Mouse (Mus musculus): ENCODE results near the gene Mrpl12.

The Mrpl12 gene

DNA sequence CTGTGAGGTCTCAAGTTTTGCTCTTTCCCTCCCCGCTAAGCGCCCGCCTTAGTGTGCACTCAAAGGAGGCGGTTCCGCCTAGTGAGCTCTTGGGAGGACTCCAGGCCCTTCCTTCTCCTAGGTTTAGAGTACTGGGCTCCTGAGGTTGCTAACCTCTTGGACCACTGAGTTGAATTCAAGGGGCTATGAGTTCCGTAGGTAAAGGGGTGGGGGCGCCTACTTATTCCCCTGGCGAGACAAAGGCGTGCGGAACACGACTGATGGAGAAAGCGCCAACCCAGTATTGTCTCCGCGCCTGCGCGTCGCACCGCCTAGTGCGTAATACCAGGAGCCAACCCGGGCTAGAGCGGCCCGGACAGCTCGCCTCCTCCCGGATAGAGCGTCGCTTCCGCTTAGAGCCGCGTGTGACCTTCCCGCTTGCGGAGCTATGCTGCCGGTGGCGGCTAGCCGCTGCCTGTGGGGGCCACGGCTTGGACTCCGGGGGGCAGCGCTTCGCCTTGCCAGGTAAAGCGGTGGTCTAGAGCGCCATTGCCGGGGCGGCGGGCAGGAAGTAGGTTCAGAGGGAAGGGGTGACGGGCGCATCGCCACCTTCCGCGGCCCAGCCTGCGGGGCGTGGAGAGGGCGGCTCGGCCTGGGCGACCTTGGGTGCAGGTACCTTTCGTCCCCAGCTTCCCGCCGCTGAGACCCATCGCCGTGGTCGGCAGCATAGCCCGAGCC, at the start of gene Mrpl12:
Mrpl12 (plus strand) TSS at position 349 of the 717 bp plus-strand sequence.
- DNase-seq, result peak; percentile 89 to 92

DNA sequence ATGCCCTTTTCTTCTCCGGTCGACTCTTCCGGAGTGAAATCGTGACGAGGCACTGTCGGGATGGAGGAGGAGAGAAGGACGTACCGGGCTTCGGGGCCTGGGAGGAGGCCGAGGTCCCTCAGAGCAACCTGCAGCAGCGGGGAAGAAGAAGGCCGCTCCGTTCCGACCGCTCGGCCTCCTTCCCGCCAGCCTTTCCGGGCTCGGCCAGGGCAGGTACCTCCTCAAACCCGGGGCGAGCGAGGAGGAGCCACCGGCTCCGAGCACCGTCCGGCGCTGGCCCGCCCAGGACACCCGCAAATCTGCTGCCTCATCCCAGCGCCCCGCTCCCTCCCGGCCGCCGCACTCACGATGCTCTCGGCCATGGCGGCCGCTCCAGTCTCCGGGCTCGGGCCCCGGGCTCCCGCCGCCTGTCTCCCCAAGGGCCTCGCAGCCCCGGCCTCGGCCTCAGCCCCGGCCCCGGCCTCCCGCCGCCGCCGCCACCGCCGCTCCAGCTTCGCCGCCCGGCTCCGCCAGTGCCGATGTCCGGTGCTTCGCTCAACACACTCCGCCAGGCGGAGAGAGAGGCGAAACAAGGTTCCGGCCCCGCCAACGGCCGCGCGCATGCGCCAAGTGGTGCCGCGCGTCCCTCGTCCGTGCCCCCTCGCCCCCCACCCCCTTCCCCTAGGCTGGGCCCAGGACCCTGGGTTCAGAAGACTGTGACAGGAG, 47.1 kb upstream of the Mrpl12 start, which contains the start of gene Nploc4:
Nploc4 (minus strand) TSS at position 557 of the 705 bp plus-strand sequence.
- peak; percentile 88 to 89 for DNase-seq

DNA sequence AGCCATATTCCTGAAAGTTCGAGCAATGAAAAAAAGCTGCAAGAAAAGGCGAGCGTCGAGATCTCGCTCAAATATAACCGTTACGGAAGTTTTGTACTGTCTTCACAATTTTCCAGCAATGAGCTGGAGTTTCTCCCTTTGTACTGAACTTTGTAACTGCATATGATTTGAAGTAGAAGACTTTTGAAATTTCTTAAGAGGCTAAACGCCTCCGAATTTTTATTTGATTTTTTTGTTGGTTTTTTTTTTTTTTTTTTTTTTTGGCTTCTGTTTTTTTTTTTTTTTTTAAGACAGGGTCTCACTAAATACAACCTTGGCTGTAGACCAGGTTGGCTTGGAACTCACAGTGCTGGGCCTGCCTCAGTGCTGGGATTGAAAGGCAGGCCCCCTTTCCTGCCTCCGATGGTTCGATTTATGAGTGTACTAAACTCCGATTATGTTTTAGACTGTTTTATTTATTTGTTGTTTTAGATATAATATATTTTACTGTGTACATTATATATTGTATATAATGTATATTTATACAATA, 46.5 kb upstream of the Mrpl12 start:
- no peak for DNase-seq

- no peak for DNase-seq
Observed at GRCm38 (mm10) chr11:120442344-120442743, 42.1 kb upstream of the Mrpl12 start, which contains the start of gene Tspan10. Tspan10 (plus strand) TSS chr11:120442644.

GRCm38 (mm10) chr11:120442765-120443280, 41.6 kb upstream of the Mrpl12 start:
- DNase-seq, result no peak

DNA sequence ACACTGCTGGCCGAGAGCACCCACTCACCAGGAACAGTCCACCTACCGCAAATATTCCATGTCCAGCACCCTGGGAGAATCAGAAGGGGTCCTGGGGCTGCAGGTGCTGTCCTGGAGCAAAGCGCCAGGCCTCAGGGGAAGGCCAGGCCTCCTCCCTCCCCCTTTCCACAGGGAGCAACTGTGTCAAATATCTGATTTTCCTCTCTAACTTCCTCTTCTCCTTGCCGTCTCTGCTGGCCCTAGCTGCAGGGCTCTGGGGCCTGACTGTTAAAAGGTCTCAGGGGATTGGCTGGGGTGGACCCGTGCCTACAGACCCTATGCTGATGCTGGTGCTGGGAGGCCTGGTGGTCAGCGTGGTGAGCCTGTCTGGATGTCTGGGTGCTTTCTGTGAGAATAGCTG, 40.3 kb upstream of the Mrpl12 start:
- DNase-seq, result no peak

DNA sequence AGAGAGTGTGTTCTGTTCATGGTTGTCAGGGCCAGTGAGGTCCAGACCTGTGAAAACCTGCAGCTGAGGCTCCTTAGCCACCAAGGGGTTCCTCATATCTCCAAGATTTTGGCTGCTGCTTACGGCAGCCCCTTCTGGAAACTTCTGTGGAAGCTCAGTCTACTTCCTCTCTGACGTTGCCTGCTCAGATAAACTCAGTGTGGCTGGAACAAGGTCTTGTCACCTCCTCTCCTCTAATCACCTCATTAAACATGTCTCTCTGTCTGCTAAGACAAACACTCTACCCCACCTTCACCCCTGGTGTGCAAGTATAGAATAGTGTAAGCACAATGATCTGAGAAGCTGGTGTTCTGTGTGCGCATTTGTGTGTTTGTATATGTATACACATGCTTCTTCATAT, 38.9 kb upstream of the Mrpl12 start:
- DNase-seq, result no peak

DNA sequence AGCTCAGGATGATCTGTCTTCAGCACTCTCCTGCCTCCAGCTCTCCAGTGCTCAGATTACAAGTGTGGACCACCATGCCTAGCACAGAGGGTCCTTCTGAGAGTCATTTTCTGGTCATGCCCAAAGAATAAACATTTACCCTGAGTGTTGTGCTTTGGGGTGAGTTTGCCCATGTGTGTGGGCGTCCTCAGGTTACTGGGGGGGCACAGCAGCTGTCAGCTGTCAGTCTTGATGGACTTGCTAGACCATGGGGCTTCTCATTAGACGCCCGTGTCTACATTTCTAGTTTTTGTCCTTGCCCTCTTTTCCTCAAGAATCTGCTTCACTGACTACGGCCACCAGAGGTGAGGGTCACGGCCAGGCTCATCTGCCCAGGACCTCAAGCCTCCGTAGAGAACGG, 37.2 kb upstream of the Mrpl12 start:
- DNase-seq, result no peak

- no peak for DNase-seq
Observed at GRCm38 (mm10) chr11:120452246-120452645, 32.2 kb upstream of the Mrpl12 start.

- no peak for DNase-seq
Observed at GRCm38 (mm10) chr11:120453306-120453705, 31.1 kb upstream of the Mrpl12 start, which contains the start of gene Pde6g. Pde6g (minus strand) TSS chr11:120453500.

DNA sequence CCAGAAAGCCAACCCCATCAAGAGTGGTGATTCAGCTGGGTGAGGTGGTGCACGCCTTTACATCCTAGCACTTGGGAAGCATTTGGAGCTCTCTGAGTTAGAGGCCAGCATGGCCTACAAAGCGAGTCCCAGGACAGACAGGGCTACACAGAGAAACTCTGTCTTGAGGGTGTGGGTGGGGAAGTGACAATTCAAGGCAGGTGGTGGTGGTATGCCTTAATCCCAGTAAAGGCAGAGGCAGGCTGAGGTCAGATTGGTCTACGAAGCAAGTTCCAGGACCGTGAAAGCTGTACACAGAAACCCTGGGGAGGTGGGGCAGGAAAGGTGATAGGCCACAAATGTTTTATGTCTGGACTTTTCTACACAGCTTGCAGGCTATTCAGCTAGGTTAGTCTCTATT, 29.4 kb upstream of the Mrpl12 start:
- DNase-seq, result no peak

- DNase-seq, result no peak
Observed at GRCm38 (mm10) chr11:120455413-120455812, 29.0 kb upstream of the Mrpl12 start.

- DNase-seq, result no peak
Observed at GRCm38 (mm10) chr11:120457370-120457769, 27.0 kb upstream of the Mrpl12 start.

DNA sequence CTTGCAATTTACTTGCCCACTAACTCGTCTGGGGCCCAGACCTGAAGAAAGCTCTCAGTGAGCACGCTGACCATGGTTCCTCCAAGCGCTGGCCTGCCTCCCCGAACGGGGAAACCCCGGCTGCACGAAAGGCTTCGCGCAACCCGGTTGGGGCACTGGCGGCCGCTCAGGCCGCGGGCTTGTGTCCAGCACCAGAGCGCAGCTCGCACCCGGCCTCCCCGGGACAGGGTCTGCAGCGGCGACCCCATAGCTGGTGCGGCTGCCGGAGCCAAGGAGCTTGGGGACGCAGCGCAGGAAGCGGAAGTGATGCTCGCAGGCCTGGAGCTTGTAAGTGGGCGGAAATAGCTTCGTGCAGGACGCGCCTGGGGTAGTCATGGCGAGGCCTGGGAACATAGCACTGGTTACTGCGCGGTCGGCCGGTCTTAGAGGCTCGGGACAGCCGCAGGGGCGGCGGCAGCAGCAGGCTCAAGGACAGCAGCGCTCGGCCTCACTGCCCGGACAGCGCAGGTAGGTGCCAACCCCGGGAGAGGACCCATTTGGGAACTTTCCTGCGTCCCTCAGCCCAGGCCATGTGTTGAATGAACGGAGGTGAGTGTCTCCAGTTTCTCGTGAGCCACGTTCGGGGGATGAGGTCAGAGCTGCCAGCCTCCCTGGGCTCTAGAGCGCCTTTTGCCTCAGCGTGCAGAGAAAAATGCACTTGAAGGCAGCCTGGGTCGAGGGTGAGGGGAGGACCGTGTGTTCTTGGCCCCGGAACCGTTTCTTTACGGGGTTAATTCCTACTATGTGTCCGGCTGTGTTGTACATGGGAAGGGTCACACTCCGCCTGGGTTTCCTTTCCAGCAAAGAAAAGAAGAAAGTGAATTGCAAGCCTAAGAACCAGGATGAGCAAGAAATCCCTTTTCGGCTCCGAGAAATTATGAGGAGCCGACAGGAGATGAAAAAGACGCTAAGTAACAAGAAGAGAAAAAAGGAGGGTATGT, 26.4 kb upstream of the Mrpl12 start, which contains the start of the genes Oxld1 and Ccdc137:
Oxld1 (minus strand) TSS at position 297 of the 980 bp plus-strand sequence.
Ccdc137 (plus strand) TSS at position 344 of the 980 bp plus-strand sequence.
- DNase-seq, result peak; percentile 73 to 74

GRCm38 (mm10) chr11:120458847-120459597, 25.4 kb upstream of the Mrpl12 start:
- no peak for DNase-seq

DNA sequence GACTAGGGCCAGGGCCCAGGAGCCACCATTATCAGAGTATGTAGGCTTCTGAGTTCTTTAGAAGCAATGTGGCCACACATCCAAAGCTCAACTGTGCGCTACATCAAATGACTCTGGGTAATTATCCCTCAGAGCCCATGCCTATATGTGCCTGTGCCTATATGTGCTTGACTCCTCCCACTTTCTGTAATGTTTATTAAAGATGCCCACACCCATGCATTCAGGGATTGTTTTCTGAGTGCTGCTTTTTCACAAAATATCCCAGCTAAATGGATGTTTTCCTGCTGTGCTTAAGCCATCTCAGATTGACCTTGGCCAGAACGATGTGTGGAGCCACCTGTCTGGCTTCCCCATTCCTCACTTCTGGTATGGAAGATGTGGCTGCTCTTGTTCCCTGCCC, 20.9 kb upstream of the Mrpl12 start:
- DNase-seq, result no peak

GRCm38 (mm10) chr11:120464365-120464764, 20.0 kb upstream of the Mrpl12 start:
- DNase-seq, result no peak

DNA sequence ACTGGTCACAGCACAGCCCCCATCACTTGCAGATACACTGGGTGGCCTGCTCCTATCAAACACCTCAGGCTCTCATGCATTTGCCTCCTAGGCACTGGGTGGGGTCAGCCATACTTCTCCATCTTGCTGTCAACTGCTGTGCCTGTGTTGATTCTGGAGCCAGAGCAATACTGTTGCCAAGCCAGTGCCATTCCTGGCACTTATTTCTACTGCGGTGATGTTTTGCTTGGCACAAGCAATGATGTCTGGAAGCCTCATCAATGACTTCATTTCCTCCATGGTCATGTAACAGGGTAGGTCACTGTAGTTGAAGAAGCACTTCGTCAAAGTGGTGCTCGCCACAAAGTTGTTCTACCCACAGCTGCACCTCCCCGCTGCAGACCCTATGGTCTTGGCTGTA, 18.9 kb upstream of the Mrpl12 start:
- DNase-seq, result no peak

GRCm38 (mm10) chr11:120467051-120467735, 17.2 kb upstream of the Mrpl12 start, which contains the start of gene Arl16:
Arl16 (minus strand) TSS chr11:120467607.
- peak; percentile 91 to 92 for DNase-seq

DNA sequence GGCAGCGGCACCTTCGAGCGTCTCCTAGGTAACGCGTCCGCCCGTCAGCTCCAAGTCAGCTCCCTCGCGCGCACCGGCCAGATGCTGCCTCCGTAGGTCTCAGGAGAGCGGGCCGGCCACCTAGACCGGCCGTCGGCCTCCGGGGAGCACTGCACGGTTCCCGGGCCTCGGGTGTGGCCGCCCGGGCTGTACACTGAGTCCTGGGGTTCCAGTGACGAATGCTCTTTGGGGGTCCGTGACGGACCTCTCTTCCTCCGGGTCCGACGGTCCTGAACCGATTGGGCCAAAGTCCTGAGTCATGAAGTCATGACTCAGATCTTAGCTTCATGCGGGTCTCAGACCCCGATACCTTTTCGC, 16.7 kb upstream of the Mrpl12 start:
- DNase-seq, result no peak

DNA sequence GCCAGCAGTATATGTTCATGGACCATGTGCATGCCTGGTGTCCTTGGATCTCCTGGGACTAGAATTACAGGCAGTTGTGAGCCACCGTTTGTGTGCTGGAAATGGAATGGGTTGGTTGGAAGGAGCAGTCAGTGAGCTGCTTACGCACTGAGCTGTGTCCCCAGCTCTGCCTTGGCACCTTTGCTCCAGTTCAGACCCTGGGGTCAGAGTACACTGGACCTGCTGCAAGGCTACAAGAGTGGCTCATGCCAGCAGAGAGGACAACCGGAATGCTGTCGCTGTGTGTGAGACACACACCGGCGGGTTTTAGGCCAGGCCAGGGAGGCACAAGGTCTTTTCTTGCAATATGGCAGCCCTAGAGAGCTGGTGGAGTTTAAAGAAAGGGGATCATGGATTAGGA, 12.4 kb upstream of the Mrpl12 start:
- DNase-seq, result no peak

Measured in cerebellum, postnatal 36 days (tissue).